Mouse (Mus musculus) c-Kit-positive CD71-positive TER-119-positive erythroid progenitor cells, embryonic 14.5 days (primary cell): Measurements from ENCODE around the gene Olfr178.

Experiments
- DNase-seq: peaks from one replicate; pipeline ENCODE4 v3.0.0-alpha.2; 2013; ENCODE audit warnings: low spot score

The Olfr178 gene

DNA sequence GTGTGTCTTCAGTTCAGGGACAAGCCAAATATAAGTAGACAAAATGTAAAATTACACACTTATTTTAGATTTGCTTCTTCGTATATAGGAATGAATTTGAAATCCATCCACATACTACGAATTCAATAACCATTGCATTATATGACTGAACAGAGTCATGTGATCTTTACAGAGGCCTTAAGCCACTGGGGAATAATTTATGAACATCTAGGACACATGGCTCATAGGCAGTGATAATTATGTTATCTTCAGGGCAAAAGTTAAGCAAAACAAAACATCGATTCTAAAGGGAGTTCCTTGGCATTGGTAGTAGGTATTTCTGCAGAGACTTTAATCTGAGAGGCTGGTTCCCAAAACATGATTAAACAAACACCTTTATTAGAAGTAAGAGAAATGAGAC lies at the start of gene Olfr178:
Gene Olfr178, minus strand, starts transcription at position 101 of the 400 bp plus-strand sequence.
- DNase-seq, result no peak

DNA sequence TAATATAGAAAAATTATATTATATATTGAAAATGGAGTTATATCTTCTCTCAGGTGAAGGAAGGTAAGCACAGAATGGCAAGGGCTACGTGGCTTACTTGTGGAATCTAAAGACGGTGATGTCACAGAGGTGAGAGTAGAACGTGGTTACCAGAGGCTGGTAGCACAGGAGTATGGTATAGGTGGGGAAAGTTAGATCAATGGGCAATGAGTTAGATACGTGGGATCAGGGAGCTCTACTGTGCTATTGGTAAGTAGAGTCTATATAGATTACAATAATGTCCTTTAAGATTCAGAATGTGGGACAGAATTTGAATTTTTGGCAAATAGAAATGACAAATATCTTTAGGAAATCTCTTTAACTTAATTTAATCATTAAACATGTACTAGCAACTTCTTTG lies 37.4 kb upstream of the Olfr178 start, which contains the start of gene Olfr180:
Gene Olfr180, minus strand, starts transcription at position 101 of the 400 bp plus-strand sequence.
- no peak for DNase-seq

DNA sequence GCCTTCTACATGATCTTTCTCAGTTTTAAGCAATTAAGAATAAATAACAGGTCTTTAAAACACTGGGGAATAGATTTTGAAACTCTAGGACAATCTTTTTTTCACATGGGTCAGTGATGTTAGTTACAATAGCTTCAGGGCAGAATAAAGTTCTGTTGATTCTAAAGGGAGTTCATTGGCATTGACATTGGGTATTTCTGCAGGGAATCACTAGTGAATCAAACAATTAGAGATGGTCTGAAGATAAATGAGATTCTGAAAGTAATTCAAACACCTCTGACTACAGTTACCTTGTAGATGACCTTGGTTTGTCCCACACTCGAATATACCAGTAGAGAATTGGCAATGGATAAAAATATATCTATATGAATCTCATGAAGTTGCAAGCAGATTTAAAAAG lies 36.8 kb upstream of the Olfr178 start, which contains the start of gene Olfr181:
Gene Olfr181, minus strand, starts transcription at position 101 of the 400 bp plus-strand sequence.
- no peak for DNase-seq

DNA sequence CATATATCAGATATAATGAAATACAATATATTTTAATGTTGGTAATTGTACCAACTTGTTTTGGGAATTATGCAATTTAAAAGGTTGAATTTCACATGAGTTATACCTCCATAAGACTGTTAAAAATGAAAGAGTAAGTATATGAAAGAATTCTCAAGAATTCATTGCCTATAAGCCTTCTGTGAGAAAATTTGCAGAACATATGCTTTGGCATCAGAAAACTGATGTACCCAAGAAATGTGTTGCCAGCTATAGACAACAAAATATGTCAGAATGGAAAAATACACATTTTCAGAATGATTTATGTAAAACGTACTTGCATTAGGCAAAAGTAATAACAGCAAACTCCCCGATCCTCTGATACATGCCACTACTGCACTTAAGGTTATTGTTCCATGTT lies 7.4 kb downstream of the Olfr178 start:
- DNase-seq, result no peak

DNA sequence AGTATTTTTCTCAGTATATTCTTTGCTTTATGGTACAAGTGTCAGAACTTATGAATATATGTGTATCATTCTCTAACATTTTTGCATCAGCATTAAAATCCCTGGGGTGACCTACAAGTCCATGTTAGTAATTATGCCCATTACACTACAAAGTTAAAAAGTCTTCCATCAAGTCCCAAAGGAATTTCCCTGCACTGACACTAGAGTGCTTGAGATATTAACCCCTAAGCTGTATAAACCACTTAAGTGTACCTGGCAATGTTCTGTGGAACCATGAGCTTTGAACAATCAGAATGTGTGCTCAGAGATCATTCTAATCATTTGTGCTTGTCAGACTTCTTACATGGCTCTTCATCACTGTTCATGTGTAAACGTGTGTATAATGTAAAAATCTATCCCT lies 17.2 kb downstream of the Olfr178 start, which contains the start of gene Olfr177:
Gene Olfr177, minus strand, starts transcription at position 101 of the 400 bp plus-strand sequence.
- no peak for DNase-seq

DNA sequence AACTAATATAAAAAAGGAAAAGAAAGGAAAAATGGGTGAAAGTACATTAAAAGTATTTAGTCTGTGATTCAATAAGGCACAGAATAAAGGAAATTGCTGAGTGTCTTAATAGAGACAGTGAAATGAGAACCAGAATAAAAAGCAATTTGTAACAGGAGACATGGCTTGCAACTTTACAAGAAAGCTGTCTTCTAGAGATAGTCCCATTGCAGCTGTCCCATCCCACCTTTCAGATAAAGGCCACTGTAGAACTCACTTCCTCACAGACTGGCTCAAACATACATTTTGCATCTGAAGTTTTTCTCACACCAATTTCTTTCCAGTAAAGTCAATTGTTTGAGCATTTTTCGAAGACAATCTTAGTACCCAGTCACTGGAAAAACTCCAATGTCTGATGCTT lies 30.4 kb downstream of the Olfr178 start:
- DNase-seq, result no peak

DNA sequence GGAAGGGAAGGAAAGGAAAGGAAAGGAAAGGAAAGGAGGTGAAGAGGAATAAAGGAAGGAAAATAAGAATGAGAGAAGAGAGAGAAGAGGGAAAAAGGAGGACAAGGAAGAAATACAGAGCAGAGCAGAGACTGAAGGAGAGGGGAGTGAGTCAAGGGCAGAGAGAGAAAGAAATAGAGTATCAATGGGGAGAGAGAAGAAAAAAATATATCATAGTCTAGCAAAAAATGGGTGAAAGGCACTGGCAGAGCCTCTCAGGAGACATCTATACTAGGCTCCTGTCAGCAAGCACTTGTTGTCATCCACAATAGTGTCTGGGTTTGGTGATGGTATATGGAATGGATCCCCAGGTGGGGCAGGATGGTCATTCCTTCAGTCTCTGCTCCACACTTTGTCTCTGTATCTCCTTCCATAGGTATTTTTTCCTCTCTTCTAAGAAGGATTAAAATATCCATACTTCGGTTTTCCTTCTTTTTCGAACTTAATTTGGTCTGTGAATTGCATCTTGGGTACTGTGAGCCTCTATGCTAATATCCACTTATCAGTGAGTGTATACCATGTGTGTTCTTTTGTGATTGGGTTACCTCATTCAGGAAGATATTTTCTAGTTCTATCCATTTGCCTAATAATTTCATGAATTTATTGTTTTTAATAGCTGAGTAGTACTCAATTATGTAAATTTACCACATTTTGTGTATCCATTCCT lies 31.7 kb downstream of the Olfr178 start:
- DNase-seq, result no peak
